Mouse (Mus musculus) thymus, postnatal 14 days (tissue): ENCODE measurements at regions not wholly inside any gene's neighbourhood (a gene's known extent, or its start where the extent isn't known, plus 50 kb on each side); places are given as distances from the start of the nearest gene placed in this dataset.

Source experiments
- DNase-seq: peaks from one replicate; pipeline ENCODE4 v3.0.0; 2021

DNA sequence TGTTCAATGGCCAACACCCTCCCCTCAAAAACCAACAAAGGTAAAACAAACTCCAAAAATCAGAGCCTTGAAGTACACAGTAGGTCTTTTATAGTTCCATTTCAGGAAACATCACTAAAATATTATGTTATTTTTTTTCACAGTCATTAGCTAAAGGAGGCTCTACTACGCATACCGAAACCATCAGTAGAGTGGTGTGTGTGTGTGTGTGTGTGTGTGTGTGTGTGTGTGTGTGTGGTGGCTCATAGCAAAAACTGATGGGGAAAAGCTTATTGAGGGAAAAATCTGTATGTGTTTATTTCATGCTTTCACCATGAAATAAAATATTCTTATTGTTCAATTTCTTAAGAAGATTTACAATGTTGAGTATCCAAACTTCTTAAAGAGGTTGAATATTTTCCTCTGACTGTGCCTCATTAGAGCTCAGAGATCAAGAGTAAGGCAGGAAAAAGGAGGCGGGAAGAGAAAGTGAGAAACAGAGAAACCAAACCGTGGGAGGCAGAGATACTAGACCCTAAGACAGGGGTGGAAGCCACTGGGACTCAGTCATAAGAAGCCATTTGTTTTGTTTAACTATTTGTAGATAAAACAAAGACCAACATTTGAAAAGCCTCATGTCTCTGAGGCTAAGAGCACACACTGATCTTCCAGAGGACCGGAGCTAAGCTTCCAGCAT lies 159.6 kb downstream of the Icos start:
- no peak for DNase-seq

DNA sequence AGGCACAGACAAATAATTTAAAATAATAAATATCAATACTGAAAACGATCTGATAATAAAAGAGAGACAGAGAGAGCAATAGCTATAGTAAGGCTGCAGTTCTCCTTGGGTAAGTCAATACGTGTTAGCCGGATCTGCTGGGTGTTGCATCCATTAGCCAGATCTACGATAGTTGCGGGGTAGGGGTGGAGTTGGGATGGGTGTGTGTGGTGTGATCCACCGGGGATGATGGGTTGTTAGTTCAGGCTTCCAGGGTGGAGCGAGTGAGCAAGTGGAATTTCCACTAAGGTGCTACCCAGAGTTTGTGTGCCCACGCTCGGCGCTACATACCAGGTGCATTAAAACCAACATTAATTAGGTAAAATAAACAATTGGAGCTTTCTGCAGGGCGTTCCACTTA lies 160.2 kb downstream of the Icos start:
- DNase-seq, result no peak

DNA sequence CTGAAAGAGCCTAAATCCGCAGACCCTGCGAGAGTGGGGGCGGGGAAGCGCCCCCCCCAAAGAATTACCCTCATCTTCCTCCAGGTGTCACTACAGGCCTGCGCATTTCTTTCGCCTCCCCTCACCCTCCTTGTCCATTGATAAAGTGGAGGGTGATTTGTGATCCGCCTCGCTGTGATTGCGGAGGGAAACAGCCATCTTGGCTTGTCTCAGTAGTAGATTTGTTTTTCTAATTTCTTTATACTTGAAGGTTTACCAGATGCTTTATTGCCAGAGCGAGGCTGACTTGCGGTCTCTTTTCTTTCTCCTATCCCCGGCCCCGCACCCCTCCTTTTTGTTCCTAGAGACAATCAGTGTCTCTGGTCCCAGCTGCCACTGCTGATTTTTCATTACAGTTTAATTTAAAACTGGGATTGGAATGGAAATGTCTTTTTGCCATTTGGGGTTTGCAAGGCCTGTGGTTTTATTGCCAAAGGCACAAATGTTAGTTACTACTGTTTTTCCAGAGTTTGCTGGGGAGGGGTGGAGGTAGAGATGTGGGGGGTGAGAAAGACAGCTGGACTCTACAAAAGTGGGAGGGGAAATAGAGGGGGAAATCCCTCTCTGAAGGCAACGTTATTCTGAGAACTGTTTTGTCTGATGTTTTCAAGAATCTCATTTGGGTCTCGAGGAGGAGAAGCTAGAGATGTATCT lies 161.7 kb downstream of the Icos start:
- DNase-seq, result peak; percentile 29

- DNase-seq, result no peak
Measured at GRCm38 (mm10) chr1:61139984-61140648, 162.4 kb downstream of the Icos start.

DNA sequence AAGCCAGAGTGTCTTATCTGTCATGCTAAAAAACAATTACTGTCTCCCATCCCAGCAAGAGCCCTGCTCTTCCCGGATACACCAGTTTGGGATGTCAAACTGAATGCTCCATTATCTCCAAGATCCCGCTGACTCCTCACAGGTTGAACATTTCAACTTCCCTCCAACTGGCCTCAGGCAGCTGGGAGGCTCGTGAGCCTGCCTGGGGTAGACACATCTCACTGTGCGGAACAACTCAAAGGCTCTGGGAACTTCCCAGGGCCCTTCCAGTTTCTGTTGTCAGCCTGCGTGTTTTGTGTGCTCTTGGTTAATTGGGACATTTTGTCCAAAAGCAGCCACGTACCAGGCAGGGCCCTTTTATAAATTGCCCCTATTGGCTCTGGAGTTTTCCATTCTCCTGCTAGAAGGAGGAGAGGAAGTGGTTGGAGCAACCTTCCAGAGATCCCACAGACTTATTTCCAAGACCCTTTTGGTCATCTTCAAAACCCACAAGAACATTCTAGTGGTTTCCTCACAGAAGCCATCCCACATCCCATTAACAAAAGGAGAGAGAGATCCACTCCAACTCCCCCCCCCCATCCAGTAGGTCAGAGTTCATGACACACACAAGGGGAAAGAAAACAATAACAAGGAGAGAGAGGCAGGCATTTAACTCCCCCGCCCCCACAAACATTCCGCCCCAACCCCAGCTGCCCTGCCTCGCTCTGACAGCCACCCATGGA lies 163.3 kb downstream of the Icos start:
- DNase-seq, result no peak

DNA sequence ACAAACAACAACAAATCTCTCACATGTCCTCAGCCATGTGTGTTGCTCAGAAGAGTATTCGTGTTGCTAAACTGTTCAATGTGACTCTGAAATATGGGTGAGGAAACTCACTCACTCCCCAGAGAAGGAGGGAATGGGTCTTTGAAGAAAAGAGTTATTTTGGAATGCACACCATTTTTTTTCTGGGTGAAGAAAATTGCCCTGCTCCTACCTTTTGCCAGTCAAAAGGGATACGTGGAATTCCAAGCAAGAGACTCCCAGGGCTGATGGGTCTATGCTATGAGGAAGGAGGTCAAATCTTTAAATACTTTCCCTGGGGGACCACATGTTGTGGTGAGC lies 163.8 kb downstream of the Icos start:
- no peak for DNase-seq

- DNase-seq, result no peak
Measured at GRCm38 (mm10) chr1:61141952-61142351, 164.2 kb downstream of the Icos start.

DNA sequence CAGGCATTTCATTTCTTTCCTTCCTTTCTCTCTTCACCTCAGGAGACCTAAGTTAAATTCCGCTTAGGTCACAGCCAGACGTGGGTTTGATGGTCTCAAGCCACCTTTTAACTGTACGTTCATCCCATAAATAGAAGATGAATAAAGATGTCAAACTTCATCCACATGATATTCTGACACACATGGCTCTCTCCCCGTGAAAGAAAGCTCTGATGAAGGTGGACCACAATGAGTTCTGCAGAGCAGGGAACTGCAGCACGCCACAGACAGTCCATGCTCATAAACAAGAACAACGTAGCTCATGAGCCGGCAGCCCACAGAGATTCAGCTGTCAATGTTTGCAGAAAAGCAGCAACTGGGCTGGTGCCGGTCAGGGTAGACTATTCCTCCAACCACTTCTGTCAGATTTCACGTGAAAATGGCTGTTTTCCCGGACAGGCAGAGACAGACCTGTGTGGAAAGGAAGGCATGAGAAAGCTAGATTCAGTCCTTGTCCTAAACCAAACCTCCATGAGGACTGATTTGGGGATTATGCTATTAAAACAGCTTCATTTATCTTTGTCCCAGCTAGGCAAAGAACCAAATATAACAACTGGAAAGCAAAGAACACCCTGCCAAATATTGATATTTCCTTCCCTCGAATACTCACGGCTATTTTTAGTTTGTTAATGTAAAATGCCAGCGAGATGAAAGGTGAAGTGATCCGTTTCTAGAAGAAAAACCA lies 165.5 kb downstream of the Icos start:
- no peak for DNase-seq

GRCm38 (mm10) chr1:61143754-61144066 lies 166.0 kb downstream of the Icos start:
- DNase-seq, result no peak

GRCm38 (mm10) chr1:61145013-61145412 lies 167.3 kb downstream of the Icos start:
- DNase-seq, result no peak

DNA sequence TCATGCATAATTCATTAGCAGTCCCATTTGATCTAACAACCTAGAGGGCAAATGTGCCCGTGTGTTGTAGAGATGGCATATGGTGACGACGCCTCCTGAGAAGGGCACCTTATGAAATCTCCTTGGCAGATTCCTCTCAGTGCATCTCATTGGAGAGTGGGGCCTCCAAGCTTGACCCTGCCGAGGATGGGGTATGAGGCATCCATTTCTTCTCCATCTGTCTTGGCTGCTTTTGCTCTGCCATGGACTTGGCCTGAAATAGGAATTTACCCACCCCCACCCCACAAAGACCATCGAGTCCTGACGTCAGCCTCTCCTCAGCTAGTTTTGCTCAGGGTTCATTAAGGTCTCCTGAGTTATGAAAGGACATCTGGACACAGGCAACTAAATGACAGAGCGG lies 167.8 kb downstream of the Icos start:
- no peak for DNase-seq

DNA sequence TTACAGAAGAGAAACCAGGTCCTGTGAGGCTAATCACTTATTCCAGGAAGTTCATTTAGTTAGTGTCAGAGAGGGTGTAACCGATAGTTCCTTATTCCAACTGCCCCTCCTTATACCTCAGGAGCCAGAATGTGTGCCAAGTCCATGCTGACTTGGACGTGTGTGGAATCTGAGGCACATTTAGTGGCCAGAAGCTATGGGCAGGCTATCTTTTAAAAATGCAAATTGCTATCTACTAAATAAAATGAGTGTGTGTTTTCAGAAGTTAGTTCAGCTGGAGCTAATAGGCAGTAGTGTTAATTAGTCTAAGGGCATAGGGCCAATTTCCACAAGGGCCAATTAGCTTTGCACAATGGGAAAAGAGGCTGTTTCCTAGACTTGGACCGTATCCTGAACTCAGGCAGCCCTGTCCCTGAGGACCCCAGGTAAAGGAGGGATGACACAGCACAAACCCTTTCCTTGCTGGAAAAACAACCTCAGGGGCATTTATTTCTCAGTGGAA lies 168.5 kb downstream of the Icos start:
- DNase-seq, result no peak

- DNase-seq, result no peak
Measured at GRCm38 (mm10) chr1:61151742-61152141, 174.0 kb downstream of the Icos start.

DNA sequence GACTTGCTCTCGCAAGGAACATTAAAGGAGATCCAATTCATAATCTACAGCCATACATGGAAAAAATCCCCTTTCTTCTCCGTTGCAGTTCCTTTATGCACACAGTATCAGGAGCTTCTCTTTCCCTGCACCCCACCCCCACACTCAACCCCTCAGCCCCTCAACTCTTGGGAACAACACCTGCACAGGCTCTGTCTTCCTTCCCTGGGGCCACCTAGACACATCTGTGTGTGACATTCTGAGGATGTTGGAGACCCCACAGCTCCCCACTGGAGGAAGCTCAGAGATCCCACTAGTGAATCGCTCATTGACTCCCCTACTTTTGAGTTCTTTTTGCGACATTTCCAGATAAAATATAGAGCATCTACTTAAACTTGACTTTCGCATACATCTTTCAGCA lies 174.4 kb downstream of the Icos start:
- DNase-seq, result no peak

DNA sequence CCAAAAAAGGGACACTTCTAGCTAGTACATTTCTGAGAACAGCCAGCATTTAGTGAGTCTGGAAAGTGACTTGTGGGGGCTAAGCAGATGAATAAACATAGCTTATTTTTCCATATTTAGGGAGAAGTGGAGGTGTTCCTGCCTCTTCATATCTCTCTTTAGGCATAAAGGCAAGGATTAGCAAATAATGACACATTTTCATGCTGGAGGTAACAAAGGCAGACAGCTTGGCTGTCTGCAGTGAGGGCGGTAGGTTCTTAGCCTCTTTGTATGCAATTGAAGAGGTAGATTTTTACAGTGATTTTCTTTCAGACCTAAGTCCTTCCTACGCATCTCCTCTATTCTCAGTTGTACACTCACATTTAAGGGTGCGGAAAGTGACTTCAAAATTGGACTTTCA lies 176.5 kb downstream of the Icos start:
- DNase-seq, result no peak

DNA sequence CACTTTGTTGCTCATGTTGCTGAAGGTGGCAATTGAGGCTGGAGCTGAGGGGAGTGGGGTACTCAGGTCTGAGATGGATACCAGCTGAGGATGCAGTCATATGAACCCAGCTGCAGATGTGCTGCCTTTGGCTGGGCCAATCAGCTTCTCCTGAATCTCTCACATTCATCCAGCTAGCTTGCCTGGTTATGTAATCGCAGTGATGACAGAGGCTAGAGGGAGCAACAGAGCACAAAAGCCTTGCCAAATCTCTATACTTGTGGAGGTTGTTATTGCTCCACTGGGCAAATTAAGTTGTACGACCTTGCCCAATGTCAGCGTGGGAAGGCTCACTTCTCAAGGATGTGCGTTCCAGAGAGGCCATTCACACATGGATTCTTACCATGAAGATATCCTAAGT lies 179.5 kb downstream of the Icos start:
- no peak for DNase-seq

- no peak for DNase-seq
Measured at GRCm38 (mm10) chr1:61160505-61160904, 182.8 kb downstream of the Icos start.

- DNase-seq, result no peak
Measured at GRCm38 (mm10) chr1:61164271-61164670, 186.5 kb downstream of the Icos start.

GRCm38 (mm10) chr1:61171941-61172340 lies 194.2 kb downstream of the Icos start:
- DNase-seq, result no peak

- no peak for DNase-seq
Measured at GRCm38 (mm10) chr1:61172946-61173345, 195.2 kb downstream of the Icos start.

DNA sequence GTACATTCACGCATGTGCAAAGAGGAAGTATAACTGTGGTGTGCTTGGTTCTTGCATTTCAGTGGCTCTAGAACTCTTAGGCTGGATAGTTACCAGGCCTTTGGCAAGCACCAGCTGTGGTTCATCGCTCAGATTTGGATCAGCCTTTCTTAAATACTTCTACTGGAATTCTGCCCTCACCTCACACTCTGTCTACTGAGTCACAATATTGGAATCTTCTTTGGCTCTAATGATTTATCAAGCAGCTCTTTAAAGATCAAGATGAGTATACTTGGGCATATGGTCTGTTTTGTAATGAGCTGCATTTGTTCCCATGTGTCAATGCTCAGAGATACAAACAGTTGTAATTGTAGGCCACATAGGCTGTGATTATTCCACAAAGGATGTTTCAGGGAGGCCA lies 197.5 kb downstream of the Icos start:
- no peak for DNase-seq

- DNase-seq, result no peak
Measured at GRCm38 (mm10) chr1:61179461-61179860, 201.7 kb downstream of the Icos start.
